Mouse (Mus musculus) cerebellum, adult 18-20 months (tissue): Measurements from ENCODE around the gene Gm49380.
A peak's percentile ranks its signal among the peaks of the same experiment; 100 is the strongest.

Source experiments
- DNase-seq, 2 experiments: peaks; one replicate each; pipeline ENCODE4 v3.0.0; 2021

The Gm49380 gene

DNA sequence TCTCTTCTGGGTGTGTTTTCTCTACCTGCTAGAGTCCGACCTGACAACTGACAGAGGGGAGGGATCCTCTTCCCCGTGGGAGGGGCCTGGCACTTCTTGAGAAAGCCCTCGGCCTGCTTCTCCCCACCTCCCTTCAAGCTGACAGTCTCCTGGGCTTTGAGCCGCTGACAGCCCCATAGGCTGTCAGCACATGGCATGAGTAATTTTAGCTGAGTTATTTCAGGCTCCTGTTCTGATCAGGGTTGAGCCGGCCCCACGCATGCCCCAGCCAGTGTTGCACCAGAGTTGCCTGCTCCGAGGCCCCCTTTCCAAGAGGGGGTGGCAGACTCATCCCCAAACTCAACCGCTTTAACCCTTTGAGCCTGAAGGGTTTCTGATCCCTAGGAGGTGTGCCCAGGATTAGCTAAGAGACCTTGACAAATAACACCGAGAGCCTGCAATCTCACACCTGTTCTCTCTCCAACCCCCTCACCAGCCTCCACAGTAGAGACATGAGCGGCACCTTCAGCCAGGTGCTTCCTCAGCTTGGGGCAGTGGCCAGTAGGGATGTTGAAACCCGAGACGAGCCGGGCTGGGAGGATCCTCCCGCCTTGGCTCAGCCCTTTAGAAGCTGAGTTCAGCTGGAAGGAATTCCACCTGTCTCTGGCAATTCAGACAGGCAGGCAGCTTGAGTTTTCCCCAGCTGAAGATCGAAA, 25.4 kb downstream of the Gm49380 start:
- peak; percentile 61 to 66 for DNase-seq

DNA sequence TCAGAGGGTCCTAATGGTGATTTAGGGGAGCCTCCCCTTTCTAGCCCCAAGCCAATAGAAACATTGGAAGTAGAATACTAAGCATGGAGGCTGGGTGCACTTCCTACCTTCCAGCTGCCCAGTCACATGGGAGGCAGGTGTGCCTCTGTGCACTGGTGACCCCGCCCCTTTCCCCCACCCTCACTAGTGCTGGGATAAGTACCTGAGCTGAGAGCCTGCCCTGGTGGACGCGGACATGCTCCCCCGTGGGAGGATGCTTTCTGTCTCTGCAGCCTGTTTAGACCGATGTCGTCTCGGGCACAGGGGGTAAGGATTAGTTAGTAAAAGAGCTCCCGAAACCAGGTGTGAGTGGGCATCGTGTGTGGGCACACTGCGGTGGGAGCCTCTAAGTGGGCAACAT, 26.3 kb downstream of the Gm49380 start:
- DNase-seq, result no peak

DNA sequence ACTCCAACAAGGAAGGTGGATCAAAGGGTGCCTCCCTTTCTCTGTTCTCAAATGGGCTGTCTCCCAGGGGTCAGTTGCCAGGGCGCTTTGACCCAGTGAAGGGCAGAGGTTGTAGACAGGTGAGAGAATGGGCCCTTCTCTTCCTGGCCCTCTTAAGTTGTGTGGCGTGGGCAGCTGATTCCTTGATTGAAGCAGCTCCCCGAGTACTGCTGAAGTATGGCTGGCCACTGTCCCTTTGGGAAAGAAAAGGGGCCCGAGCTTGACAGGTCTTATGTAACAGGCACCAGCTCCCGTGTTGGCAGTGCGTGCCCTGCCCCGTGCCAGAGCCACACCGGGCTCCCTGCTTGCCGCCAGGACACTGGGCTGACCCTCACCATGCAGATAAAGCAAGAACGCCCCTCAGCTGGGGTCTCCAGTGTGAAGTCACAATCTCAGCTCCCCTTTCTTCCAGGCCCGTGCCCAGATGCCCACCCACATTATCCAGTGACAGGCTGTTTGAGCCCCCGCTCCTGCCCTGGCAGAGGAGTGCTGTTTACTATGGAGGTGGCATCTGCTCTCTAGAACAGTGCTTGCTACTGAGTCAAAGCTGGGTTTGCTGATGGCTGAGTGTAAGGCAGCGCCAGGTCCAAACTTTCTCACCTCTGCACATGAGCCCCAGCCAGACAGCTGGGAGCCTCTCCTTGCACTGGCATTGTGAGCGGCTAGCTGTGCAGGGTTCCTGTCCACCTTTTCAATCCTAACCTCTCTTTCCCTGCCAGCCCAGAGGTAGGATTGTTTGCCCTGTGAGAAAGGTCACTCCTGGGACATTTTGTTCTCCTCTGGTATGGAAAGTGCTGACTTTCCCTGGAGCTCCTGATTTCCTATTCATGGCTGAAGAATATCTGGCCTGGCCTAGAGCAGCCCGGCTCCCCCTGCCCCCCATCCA, 27.3 kb downstream of the Gm49380 start:
- DNase-seq, result peak; percentile 93 to 94

DNA sequence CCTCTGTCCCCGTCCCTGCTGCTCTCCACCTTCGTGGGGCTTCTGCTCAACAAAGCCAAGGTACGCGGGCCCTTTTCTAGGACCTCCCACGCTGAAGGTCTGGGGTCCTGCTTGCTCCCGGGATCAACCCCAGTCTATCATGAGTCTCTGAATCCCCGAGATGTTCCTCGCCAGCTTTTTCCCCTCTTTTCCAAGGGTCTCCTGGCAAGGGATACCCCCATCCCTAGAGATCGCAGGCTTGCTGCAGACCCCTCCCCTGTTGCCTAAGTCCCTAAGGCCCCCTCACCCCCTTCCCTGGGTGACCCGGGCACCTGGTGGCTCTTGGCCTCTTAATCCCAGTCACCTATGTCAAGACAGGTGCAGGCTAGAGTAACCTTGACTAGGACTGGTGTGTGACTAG, 28.0 kb downstream of the Gm49380 start:
- no peak for DNase-seq

DNA sequence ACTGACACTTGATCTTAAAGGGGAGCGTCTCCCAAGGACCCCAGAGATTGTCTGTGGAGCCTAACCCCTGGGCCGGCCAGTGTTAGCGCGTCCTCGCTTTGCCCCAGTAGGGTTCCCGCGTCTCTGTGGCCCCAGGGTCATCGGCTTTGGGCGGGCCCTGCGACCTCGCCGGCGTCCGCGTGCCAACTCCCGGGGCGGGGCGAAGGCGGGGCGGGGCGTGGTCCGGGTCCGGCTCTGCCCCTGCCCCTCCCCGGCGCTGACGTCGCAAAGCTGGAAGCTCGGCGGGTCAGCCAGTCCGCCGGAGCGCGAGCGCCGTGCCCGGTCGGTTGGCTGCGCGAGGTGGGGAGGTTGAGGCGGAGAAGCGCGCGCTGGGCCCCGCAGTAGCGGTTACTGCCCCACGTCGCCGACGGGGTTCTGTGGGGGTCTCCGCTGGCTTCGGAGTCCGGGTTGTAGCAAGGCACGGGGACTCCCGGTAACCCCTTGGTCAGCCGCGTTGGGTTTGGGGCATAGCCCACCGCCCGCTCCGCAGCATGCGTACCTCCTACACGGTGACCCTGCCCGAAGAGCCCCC, 28.6 kb downstream of the Gm49380 start:
- peak; percentile 98 to 99 for DNase-seq

DNA sequence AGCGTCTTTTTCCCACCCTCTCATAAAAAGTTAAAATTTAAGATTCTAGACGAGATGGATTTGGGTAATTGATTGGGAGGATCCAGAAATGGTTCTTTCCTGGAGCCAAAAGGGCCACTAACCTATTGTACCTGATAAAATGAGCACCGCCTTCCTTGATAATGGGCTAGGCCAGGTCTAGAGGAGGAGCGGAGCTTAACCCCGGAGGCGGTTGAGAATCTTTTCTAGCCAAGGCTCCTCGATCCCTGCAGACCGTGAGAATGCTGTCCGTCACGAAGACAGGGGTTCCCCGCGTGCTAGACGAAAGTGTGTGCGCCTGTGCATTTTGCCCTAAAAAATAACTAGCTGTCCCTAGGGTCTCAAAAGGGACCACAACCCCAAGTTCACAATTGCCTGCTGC, 29.1 kb downstream of the Gm49380 start:
- DNase-seq, result no peak

DNA sequence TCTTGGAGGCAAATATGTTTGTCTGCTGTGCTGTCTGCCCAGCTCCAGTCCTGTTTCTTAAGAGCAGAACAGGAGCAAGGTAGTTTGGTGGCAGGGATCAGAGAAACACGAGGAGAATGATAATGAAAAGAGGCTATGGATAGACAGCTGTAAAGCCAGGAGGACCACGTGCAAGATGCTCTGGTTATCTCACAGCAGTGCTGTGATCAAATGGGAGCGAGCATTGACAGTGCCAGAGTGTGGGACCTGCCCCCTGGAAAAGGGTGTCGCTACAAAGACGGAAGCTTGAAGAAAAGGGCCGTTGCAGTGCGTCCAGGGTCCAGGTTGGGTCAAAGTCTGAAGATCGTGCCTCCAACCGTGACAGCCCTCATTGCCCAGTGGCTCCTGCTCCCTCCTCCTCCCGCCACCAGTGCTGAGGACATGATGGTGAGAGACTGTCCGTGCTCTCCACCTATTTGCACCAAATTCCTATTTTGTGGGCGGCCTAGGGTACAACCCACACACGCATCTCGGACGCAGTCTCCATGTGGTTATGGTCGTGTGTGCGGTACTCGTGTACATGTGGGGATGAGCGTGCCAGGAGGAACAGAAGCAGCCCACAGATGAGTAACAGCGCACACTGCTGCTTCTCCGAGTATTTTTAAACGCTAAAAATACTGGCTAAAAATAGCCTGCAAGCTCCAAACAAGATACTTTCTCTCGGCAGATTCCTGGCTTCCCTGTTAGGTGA, 29.7 kb downstream of the Gm49380 start:
- DNase-seq, result peak; percentile 55 to 56

DNA sequence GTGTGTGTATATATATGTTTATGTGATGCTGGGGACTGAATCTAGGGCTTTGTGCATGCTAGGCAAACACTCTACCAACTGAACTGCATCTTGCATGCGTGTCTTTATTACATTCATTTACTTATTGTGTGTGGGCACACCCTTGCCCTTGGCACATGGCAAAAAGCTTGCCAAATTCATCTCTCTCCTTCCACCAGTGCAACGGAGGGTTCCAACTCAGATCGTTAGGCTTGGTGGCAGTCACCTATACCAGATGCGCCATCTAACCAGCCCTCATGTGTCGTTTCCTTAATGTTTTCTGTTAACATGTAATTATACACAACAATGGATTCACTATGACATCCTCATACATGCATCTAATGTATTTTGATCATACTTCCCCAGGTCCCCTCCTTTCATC, 31.0 kb downstream of the Gm49380 start:
- peak in 1 of 2 experiments; percentile 16 for DNase-seq

DNA sequence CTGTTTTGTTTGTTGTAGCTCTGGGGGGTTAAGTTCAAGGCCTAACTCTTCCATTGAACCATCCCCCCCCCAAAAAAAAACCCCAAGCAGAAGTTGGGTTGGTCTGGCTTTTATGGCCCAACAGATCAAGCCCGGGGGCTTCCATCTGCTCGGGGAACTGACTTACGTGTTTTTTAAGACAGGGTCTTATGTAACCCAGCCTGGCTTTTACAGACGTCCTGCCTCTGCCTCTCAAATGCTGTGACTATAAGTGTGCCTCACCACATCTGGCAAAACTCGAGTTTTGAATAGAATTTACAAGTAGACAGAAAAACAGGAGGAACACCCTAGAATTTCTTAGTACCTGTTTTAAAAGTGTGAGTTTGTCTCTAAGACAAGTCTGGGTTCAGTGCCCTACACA, 31.7 kb downstream of the Gm49380 start:
- peak in 1 of 2 experiments; percentile 6 for DNase-seq

DNA sequence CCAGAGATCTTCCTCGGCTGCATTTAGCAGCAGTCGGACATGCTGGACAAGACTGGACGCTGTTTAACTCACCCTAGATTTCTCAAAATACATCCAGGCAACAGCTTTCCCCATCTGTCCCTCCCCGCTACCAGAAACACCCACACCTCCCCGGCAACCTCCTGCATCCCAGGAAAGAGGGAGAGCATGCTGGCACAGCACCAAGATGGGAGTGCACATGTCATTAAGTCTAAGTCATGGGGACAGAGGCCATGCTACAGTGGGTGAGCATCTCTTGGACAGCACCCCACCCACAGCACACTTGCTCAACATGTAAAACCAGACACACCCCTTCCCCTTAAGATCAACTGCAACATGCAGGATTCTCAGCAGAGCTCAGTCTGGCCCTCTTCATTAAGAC, 32.3 kb downstream of the Gm49380 start:
- DNase-seq, result peak; percentile 40 to 42

DNA sequence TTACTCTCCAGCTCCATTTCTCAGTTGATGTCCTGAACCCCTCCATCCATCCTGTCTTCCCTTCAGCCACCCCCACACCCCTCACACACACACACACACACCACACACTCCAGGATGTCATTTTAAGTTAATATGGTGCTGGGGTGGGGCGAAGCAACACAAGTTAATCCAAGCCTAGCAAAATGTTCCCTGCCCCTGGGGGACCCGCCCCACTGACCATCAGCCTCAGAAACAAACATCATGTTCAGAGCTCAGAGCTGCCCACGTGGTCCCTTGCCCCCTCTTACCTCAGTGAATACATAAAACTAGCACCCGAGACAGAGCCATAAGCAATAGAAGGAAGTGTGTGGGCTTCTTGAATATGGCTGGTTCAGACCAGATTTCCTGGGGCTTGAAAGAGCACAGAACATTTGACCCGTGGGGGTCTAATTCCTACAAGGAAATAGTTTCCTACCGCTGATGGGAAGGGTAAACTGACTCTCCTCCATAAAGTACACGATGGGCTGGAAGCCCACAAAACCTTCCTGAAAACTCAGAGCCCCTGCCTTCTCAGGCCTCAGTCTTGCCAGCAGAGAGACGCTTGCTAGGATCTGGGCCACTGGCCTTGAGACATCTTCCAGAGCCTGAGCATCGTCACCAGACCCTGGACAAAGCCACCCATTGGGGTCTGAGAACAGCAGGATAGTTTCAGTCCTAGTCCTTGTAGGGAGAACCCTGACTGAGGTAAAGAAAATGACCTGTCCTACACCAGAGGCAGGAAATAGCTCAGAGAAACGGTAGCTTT, 33.1 kb downstream of the Gm49380 start:
- DNase-seq, result peak in 1 of 2 experiments; percentile 24

DNA sequence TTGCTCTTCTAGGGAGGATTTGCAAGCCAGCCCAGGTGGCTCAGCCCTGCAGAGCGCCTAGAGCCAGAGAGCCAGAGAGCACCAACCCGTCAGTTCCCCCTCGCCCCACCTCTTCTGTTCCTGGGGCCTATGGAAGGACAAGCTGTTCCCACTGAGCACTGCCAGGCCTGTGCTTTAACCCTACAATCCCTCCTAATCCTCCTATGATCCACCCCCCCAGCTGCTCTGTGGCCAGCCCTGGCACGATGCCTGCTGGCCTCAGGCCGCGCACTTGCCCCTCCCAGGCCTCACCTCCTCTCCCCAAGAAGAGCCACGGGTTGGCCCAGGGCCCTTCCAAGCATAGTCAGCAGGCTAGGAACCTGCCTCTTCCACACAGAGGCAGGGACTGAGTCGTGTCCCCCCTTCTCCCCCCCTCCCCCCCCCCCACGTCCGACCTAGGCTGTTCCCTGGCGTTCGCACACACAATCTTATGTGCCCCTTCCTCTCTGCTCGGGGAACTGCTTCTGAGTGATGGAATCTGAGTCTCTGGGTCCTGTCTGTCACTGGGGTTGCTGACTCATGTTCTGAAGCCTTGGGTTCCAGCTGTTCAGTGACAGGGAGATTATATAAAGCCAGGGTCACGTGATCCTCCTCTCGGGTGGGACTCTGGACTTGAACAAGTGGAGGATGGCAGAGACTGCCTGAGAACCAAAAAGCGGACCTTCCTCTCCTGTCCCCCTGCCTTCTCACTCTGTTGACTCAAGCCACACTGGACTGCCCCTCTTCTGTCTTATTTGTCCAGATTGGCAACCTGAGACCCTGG, 34.1 kb downstream of the Gm49380 start:
- peak; percentile 96 for DNase-seq

DNA sequence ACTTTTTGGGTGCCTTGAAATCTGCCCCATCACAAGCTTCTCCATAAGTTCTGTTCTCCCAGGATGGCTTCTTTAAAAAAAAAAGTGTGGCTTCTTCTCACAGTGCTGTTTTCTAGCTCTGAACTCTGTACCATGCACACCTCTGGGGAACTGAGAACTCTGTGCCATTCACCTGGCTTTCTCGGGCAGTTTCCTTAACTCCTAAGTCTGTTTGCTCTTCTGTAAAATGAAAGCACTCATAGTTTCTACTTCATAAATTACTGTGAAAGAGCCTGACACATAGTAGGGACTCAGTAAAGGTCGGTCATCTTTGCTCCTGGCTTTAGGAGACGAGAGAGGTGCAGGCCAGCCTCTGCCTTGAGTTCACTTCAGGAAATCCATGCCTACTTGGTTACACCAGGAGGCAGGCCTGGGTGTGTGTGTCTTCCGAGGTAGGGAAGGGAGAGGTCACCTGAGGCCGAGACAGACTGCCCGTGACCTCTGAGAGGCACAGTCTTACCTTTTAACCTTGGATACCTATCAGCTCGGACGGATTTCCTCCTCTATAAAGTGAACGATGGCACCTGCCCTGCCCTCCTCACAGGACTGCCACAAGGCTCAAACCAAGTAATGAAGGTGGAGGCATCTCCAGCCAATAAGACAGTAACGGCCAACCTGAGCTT, 35.0 kb downstream of the Gm49380 start:
- DNase-seq, result no peak

DNA sequence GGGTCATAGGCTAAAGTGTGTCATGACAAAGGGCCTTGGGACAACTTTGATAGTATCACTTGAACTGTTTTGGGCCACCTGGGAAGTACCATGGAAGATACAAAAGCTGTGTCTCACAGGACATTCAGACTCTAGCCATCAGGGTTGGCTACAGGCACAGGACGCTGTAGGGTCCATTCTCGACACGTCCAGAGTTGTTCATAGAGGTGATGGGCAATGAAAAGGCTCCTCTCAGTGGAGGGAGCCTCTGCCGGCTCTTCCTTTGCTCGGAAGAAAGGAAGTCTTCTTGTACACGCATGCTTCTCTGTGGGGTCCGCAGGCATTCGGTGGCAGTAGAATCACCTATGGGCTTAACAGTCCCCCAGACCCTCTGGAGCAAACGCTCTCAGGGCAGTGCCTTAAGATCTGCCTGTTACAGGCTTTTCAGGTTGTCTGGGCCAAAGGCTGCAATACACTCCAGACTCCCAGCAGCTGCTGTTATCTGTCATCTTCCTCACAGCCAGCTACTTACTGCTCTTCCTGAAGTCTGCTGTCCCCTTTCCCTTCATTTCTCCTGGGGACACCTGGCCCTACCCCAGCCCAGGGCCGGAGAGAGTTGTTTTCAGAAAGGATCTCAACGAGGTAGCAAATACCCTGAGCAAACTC, 35.9 kb downstream of the Gm49380 start:
- peak in 1 of 2 experiments; percentile 13 for DNase-seq

DNA sequence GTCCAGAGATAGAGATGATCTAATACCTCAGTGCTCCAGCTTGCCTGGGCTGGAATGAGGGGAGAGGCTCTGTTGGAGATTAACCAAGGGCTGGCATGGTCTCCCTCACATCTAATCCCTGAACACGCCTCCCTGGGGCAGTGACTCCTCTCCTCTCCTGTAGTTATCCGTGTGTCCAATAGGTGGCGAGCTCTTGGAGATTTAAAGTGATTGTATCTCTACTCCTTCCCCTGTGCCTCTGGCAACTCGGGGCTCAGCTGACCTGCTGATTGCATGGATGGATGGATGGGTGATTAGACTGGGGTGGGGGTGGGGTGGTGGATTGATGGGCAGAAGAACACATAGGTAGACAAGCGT, 36.6 kb downstream of the Gm49380 start:
- DNase-seq, result peak; percentile 76 to 85

DNA sequence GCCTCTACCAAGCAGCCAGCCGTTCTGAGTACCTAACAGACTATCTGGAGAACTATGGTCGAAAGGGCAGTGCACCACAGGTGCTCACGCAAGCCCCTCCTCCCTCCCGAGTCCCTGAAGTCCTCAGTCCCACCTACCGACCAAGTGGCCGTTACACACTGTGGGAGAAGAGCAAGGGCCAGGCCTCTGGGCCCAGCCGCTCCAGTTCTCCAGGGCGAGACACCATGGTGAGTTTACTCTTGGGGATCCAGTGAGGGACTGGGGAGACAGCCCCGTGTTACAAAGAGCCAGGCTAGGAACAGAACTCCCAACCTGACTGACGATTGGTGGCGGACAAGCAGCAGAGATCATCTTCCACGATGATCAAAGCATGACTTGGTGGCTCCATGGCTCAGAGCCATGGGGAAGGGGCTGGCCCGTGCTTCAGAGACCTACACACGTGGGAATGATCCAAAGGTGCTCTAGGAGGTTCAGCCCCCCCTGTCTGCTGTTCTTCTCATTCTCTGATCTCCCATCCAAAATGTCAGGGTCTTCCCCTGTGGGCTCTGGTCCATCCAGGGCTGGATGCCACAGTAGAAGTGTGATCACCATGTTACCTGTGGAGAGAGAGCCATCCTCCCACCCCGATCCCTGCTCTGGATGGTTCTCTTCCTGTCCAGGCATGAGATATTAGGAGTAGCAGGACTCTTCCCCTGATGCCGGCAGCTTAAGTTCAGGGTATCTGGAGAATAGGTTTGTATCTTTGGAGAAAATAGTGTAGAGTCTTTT, 37.1 kb downstream of the Gm49380 start:
- DNase-seq, result no peak

DNA sequence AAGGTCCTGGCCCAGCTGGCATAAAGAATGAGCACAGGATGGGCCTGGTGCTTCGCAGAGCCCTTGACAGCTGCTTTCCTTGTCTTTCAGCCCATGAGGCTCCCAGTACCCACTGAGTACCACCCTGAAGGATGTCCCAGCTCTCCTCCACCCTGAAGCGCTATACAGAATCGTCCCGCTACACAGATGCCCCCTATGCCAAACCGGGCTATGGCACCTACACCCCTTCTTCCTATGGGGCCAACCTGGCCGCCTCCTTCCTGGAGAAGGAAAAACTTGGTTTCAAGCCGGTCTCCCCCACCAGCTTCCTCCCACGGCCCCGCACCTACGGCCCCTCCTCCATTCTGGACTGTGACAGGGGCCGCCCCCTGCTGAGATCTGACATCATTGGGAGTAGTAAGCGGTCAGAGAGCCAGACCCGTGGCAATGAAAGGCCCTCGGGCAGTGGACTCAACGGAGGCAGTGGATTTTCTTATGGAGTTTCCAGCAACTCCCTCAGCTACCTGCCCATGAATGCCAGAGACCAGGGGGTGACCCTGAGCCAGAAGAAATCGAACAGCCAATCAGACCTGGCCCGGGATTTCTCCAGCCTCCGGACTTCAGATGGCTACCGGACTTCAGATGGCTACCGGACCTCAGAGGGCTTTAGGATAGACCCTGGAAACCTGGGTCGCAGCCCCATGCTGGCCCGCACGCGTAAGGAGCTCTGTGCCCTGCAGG, 37.9 kb downstream of the Gm49380 start:
- DNase-seq, result peak; percentile 41 to 51

DNA sequence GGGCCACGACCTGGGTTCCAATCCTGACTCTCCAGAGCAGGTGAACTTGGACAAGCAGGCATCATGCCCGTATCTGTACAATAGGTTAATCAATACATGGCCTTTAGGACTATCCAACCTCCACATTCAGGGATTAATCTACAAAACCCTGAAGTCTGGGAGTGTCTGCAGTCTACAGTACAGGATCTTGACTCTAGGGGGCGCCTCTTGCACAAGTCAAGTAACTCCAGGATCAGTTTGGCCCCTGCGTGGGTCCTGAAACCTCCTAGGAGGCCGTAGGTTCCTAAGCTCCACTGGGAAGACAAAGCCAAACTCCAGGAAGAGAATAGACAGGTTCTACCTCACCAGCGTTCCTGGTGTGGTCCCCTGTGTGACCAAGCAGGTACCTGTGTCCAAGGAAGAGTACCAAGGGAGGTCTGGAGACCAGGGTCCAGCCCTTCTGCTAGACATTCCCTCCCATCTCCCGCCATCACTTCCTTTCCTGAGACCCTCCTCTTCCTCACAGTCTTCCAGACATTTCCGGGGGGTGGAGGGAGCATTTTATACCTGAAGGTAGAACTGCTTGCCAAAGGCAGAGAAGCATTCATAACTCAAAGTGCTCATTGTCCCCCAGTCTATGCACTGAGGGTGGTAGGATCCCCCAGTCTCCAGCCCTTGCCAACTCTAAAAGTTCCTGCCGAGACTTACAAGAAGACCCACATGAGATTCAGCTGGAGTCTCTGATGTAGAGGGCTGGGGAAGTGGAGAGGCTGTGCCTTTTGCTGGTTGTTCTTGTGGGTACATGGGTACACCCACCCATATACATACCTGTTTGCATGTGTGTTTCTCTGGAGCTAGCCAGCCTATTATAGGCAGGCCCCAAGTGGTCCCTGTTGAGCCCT, 38.7 kb downstream of the Gm49380 start:
- peak; percentile 59 to 69 for DNase-seq
